Mouse (Mus musculus) liver, adult (tissue): ENCODE data around the gene Usp19.

Experiments
- GATA4 ChIP-seq: IDR thresholded peaks from 2 replicates; pipeline ENCODE4 v1.6.1; 2014; ENCODE audit warnings: mild to moderate bottlenecking, low read length; ENCODE audit not compliant: insufficient replicate concordance

Gene Usp19

DNA sequence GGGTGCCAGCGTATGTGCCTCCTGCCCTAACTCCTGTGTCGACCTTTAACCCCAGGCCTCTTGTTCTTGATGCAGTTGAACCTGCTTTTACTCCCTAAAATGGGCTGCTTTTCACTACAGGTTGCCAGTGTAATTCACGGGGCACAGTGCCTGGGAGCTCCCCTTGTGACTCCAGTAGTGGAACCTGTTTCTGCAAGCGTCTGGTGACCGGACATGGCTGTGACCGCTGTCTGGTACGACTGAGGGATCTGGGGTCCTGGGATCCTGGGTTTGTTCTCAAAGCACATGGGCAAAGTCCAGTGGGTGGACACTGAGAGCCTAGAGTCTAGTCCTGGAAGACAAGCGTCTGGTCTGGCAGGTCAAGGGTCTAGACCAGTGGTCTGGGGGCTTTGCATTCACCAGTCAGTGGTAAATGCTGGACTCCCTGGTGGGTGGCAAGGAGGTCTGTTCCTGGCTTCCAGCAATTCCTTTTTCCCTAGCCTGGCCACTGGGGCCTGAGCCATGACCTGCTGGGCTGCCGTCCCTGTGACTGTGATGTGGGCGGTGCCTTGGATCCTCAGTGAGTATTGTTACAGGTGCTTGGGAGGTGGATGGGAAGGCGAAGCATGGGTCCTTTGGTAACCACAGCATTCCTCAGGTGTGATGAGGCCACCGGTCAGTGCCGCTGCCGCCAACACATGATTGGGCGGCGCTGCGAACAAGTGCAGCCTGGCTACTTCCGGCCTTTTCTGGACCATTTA is 7.2 kb upstream of the Usp19 start:
- no peak for TF ChIP-seq GATA4

DNA sequence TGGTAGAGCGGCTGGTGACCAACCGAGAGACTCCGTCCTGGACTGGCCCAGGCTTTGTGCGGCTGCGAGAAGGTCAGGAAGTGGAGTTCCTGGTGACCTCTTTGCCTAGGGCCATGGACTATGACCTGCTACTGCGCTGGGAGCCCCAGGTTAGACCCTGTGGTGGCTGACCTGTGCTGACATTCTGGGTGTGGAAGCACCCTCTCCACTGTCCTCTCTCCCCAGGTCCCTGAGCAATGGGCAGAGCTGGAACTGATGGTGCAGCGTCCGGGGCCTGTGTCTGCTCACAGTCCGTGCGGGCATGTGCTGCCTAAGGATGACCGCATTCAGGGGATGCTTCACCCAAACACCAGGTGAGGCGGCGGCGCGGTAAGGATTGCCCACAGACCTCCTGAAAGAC is 6.4 kb upstream of the Usp19 start:
- TF ChIP-seq GATA4 = no peak

DNA sequence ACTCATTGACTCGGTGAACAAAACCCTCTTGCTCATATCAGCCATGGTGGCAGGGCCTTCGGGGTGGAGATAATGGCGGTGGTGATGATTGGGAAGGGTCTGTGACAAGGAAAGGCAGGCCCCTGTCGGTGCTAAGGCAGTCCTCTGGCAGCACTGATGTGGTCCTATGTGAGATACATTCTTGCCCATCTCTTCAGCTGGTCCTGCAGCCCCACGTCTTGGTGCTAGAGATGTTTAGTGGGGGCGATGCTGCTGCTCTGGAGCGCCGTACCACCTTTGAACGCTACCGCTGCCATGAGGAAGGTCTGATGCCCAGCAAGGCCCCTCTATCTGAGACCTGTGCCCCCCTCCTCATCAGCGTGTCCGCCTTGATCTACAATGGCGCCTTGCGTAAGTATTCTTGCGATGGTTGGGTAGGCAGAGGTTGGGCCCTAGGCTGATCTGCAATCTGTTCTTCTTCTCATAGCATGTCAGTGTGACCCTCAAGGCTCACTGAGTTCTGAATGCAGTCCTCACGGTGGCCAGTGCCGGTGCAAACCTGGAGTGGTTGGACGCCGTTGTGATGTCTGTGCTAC is 5.0 kb upstream of the Usp19 start:
- TF ChIP-seq GATA4 = no peak

DNA sequence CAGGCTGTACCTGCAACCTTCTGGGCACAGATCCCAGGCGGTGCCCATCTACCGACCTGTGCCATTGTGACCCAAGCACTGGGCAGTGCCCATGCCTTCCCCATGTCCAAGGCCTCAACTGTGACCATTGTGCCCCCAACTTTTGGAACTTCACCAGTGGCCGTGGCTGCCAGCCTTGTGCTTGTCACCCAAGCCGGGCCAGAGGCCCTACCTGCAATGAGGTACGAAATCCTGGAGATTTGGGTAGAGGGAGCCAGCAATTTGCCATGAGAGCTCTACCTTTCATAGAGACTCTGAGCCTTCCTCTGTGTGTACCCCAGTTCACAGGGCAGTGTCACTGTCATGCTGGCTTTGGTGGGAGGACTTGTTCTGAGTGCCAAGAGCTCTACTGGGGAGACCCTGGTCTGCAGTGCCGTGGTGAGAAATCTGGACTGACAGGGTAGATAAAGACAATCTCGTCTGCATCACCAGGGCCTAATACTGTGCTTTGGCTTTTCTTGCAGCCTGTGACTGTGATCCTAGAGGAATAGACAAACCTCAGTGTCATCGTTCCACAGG is 3.4 kb upstream of the Usp19 start:
- TF ChIP-seq GATA4 = no peak

DNA sequence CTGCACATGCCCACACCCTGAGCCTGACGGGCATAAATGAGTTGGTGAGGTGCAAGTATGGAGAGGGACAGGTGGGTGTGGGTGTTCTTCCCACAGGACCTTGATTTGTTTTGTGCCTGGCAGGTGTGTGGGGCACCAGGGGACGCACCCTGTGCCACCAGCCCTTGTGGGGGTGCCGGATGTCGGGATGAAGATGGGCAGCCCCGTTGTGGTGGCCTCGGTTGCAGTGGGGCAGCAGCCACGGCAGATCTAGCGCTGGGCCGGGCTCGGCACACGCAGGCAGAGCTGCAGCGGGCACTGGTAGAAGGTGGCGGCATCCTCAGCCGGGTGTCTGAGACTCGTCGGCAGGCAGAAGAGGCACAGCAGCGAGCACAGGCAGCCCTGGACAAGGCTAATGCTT is 2.0 kb upstream of the Usp19 start:
- no peak for TF ChIP-seq GATA4

DNA sequence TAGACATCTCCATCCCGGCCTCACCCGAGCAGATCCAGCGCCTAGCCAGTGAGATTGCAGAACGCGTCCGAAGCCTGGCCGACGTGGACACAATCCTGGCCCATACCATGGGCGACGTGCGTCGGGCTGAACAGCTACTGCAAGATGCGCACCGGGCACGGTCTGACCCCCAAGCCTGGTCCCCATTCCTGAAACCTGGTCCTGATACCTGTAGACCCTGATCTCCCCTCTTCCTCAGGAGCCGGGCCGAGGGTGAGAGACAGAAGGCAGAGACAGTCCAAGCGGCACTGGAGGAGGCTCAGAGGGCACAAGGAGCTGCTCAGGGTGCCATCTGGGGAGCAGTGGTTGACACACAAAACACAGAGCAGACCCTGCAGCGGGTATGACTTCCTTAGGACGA is 1.2 kb upstream of the Usp19 start:
- no peak for TF ChIP-seq GATA4

DNA sequence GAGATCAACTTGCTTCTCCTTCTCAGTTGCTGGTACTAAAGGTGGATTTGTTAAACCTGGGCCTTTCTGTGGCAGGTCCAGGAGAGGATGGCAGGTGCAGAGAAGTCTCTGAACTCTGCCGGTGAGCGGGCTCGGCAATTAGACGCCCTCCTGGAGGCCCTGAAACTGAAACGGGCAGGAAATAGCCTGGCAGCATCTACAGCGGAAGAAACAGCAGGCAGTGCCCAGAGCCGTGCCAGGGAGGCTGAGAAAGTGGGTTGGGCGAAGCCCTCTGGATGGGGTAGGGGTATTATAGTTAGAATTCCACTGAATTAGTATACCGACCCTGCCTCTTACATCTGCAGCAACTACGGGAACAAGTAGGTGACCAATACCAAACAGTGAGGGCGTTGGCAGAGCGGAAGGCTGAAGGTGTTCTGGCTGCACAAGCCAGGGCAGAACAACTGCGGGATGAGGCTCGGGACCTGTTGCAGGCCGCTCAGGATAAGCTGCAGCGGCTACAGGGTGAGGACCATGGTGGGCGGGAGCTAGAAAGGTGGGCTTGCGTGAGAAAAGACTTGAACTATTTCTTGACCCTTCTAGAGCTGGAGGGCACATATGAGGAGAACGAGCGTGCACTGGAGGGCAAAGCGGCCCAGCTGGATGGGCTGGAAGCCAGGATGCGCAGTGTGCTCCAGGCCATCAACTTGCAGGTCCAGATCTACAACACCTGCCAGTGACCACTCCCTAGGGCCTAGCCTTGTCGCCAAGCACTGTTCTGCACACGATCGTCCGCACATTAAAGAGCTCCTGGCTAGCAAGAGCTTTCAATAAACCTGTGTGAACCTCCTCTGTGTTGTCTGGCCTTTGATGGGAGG is 472 bp upstream of the Usp19 start:
- no peak for TF ChIP-seq GATA4

DNA sequence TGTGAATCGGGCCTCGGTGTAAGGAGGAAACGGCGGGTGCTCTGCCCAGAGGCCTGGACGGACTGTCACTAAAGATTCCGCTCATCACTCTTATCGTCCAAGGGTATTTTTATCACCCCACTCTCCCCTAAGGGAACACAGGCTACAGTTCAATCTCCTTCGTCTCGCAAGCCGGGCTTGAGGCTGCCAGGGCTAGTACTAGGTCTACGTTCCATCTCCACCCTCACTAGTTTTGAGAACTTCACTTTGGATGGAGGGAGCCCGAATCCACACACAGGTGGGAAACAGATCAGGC is 831 bp downstream of the Usp19 start:
- no peak for TF ChIP-seq GATA4

DNA sequence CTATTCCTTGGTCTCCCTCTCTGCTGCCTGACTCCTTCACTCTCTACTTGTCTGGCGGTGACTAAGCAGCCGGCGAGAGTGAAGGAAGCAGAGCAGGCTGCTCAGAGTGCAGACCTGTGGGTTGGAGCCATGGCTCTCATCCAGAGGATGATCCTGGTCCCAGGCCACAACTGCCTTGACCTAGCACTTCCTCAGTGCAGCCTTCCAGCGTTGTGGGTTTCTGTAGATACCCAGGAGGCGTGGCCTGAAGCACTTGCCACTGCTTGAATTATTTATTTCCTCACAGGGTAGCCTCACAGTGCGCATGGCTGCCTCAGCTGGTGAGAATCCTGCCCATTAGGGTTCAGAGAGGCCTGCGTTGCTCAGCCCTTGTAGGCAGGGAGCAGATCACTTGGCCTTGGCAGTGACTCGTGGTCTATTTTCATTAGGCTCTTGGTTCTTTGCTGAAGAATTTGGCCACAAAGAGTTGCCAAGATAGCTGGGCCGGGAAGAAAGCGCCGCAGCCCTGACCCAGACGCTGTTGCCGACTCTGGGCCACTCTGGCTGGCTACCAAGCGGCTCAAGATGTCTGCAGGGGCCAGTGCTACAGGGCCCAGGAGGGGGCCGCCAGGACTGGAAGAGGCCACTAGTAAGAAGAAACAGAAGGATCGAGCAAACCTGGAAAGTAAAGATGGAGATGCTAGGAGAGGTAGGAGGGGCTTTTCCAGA is 1.8 kb downstream of the Usp19 start:
- TF ChIP-seq GATA4 = no peak

DNA sequence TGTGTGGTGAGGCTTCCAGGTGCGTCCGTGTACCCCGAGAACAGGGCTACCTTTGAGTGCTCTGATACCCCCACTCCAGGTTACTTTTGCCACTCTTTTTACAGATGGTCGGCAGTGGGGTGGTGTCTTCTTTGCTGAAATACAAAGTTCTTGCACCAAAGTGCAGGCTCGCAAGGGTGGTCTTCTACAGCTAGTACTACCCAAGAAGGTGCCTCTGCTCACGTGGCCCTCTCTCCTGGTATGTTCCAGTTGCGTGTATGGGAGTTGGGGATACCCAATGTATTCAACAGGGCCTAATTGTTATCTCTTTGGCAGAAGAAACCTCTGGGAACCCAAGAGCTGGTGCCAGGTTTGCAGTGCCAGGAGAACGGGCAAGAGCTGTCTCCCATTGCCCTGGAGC is 2.8 kb downstream of the Usp19 start:
- no peak for TF ChIP-seq GATA4

DNA sequence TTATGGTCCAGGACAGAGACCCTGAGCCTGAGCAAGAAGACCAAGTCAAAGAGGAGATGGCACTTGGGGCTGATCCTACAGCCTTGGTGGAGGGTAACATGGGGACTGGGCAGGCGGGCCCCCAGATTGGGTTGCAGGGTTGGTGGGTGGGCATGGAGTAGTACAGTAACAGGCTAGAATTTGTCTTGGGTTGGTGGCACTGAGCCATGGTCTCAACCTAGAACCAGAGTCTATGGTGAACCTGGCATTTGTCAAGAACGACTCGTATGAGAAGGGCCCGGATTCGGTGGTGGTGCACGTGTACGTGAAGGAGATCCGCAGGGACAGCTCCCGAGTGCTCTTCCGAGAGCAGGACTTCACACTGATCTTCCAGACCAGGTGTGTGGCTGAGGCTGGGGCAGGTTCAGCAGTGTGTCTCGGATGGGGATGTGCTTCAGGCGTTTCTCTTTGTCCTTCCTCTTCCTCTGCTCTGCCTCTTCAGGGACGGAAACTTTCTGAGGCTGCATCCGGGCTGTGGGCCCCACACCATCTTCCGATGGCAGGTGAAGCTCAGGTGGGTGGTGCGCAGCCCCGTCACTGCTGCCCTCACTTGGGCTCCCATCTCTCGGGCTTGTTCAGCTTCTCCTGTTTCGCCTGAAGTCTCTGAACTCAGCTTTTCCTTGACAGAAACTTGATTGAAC is 3.9 kb downstream of the Usp19 start:
- no peak for TF ChIP-seq GATA4

DNA sequence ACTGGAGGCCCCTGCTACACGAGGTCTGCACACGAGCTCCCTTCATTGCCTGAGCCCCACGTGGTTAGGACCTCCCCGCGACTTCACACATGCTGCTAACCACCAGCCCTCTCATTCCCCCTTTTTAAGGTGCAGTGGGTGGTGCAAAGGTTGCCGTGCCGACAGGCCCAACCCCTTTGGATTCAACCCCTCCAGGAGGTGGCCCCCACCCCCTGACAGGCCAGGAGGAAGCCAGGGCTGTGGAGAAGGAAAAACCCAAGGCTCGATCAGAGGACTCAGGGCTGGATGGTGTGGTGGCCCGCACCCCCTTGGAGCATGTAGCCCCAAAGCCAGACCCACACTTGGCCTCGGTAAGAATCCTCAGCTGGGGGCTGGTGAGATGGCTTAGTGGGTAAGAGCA is 4.5 kb downstream of the Usp19 start:
- TF ChIP-seq GATA4 = no peak

DNA sequence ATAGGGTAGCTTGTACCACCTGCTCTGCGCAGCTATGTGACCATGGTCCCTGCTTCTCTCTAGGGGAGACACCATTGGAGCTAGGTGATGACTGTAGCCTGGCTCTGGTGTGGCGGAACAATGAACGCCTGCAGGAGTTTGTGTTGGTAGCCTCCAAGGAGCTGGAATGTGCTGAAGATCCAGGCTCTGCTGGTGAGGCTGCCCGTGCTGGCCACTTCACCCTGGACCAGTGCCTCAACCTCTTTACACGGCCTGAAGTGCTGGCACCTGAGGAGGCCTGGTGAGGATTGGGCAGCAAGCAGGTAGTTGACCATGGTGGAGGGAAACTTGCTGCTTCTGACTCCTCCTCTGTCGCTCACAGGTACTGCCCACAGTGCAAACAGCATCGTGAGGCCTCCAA is 8.8 kb downstream of the Usp19 start:
- no peak for TF ChIP-seq GATA4

DNA sequence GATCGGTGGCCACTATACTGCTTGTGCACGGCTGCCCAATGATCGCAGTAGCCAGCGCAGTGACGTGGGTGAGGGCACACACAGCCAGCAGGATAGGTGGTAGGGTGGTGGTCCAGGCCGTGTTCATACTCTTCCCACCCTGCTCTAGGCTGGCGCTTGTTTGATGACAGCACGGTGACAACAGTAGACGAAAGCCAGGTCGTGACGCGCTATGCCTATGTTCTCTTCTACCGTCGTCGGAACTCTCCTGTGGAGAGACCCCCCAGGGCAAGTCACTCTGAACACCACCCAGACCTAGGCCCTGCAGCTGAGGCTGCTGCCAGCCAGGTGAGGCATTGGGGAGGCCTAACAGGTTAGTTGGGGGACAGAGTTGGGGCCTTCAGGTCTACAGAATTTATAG is 9.5 kb downstream of the Usp19 start:
- TF ChIP-seq GATA4 = no peak

DNA sequence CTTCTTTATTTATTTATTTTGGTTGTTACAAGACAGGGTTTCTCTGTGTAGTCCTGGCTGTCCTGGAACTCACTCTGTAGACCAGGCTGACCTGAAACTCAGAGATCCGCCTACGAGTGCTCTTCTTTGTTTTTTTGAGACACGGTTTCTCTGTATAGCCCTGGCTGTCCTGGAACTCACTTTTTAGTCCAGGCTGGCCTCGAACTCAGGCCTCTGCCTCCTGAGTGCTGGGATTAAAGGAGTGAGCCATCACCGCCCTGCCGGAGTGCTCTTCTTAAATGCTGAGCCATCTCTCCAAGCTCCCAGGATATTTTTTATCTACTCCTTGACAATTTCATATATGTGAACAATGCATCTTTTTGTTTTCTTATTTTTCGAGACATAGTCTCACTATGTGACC is 16.5 kb downstream of the Usp19 start:
- TF ChIP-seq GATA4 = no peak

DNA sequence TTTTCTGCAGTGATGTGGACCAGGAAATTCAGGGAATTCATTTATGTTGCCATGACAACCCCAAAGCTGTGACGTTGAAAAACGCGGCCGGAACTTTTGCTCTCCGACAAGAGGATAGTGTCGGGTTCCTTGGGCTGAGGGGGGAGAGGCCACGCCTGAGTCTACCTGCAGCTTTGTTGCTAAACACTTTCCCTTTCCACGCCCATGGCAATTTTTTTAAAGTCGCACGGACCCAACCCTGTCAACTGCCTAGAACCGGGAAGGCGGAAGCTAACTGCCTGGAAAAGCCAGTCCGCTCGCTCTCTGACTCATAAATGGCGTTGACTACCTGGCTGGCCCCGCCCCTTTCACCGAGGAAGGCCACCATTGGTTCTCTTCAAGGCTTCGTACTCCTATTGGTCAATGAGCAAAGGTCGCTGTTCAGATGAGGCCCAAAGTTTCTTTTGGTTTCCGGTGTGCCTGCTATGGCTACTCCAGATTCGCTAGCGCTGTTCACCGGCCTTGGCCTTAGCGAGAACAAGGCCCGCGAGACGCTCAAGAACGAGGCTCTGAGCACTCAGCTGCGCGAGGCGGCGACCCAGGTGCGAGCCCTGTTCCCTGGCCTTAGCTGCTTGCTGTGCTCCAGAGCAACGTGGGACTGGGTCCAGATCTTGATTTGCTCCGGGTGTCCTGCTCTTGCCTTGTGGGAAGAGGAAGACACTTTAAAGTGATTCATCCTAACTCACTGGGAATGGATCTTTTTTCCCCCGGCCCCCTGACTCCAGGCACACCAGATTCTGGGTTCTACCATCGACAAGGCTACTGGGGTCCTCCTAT is 17.4 kb downstream of the Usp19 start, which contains the start of gene Qars:
Gene Qars, plus strand, starts transcription at position 88 of the 816 bp plus-strand sequence.
- no peak for TF ChIP-seq GATA4
